In the genomic region with DNA sequence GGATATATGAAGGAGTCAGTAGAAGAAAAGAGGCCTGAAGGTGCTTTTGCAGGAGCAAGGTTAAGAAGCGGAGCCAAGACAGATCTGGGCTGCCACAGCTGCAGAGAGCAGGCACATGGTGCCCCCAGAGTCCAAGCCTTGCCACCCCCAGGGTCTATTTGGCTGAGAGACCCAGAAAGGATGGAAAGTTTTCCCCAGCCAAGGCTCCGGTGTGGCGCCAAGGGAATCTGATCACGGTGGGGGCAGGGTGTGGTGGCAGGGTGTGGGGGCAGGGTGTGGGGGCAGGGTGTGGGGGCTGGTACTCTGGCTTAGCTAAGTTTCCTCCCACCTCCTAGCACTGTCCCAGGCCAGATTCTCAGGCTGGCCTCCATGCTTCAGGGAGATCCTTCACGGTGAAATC, we compare ENCODE assay signal across 35 mouse cellular contexts. TPM values are rescaled to one million over a fixed set of nuclear protein-coding genes. Genes with fewer than 3 reads are reported as not detected.
A peak's percentile ranks its signal among the peaks of the same experiment; 100 is the strongest.
DNase-seq lines count a peak whose midpoint lies in the region; ATAC-seq and TF ChIP-seq lines count a peak whose summit lies in the region.
"Had no signal": no experiment of that assay in that cellular context is flagged by ENCODE, and none has a peak within 500 bp of the region (broad histone marks: within the 10 kb centered on the region; RNA-seq: fewer than 3 reads in every experiment).

No protein-coding gene starts in this region.

- no peak for TF ChIP-seq CTCF in heart, postnatal 0 days (IDR thresholded peaks at IDR 0.05; ENCODE audit: low read depth)

- WGBS in heart, embryonic 10.5 days, result 25% methylated on average over 5 of the region's 5 CpGs
- 31% methylated on average over 5 of the region's 5 CpGs for WGBS in heart, postnatal 0 days

- no peak for DNase-seq in heart, embryonic 10.5 days (ENCODE audit: low spot score)
- no peak for DNase-seq in heart, postnatal 14 days
- no peak for DNase-seq in heart, postnatal 0 days (ENCODE audit: low spot score)
- DNase-seq in heart, adult 8-10 months (ENCODE audit: low spot score), result no peak
- DNase-seq in gastrocnemius, postnatal 10 days, result peak; percentile 47
- DNase-seq in kidney, adult 18-20 months, result no peak
- no peak for DNase-seq in lung, postnatal 14 days
- DNase-seq: adrenal gland, postnatal 25 days; cerebellum, adult 2 months; cerebellum, postnatal 14 days; kidney, adult 8-10 months; kidney, postnatal 10 days; layer of hippocampus, postnatal 36 days; left cerebral cortex, postnatal 4 days; liver, embryonic 13.5 days; thymus, postnatal 4 days had no signal

- no peaks in the 10 kb centered on the region for H3K9me3 ChIP-seq in heart, embryonic 10.5 days
- no peaks in the 10 kb centered on the region for H3K9me3 ChIP-seq in heart, postnatal 0 days (replicated peaks; ENCODE audit: control insufficient read depth, low read length)
- H3K9me3 ChIP-seq: embryonic facial prominence, embryonic 12.5 days; forebrain, embryonic 10.5 days; forebrain, embryonic 15.5 days; hindbrain, embryonic 12.5 days; intestine, embryonic 15.5 days; limb, embryonic 15.5 days; liver, embryonic 13.5 days; midbrain, embryonic 13.5 days; neural tube, embryonic 13.5 days had no signal

- no peak overlapping the region for H3K4me2 ChIP-seq in heart, postnatal 0 days (ENCODE audit: low read depth, low read length)
- H3K4me2 ChIP-seq: embryonic facial prominence, embryonic 12.5 days; forebrain, embryonic 15.5 days; hindbrain, embryonic 12.5 days; intestine, embryonic 15.5 days; limb, embryonic 15.5 days; liver, embryonic 13.5 days; midbrain, embryonic 13.5 days; neural tube, embryonic 13.5 days had no signal

- TF ChIP-seq EP300 in heart, postnatal 0 days (IDR thresholded peaks at IDR 0.05; ENCODE audit: low read depth), result no peak

- intact Hi-C loops in heart, postnatal 14 days (cut with DNase I), result loop anchor here (2.0 kb wide), 1 partner anchor 64 kb away; no protein-coding TSS in a partner anchor

- H3K9ac ChIP-seq in heart, postnatal 0 days (replicated peaks; ENCODE audit: low read depth, low read length), result no peak overlapping the region
- H3K9ac ChIP-seq: embryonic facial prominence, embryonic 12.5 days; forebrain, embryonic 15.5 days; hindbrain, embryonic 12.5 days; intestine, embryonic 15.5 days; limb, embryonic 15.5 days; liver, embryonic 13.5 days; midbrain, embryonic 13.5 days; neural tube, embryonic 13.5 days had no signal

- H3K4me3 ChIP-seq in heart, embryonic 10.5 days, result 0 out of 2 replicates have a peak overlapping the region, but pooled peaks have one; percentile 32
- H3K4me3 ChIP-seq in heart, postnatal 0 days (ENCODE audit: low read depth, low read length), result no peak overlapping the region
- H3K4me3 ChIP-seq: embryonic facial prominence, embryonic 12.5 days; forebrain, embryonic 10.5 days; forebrain, embryonic 15.5 days; hindbrain, embryonic 12.5 days; intestine, embryonic 15.5 days; limb, embryonic 15.5 days; liver, embryonic 13.5 days; midbrain, embryonic 13.5 days; neural tube, embryonic 13.5 days had no signal

- H3K27ac ChIP-seq in heart, embryonic 10.5 days, result peak overlapping the region; percentile 82
- peak overlapping the region; percentile 83 for H3K27ac ChIP-seq in heart, postnatal 0 days (ENCODE audit: low read depth)
- H3K27ac ChIP-seq: embryonic facial prominence, embryonic 12.5 days; forebrain, embryonic 10.5 days; forebrain, embryonic 15.5 days; hindbrain, embryonic 12.5 days; hindbrain, postnatal 0 days; intestine, embryonic 15.5 days; limb, embryonic 15.5 days; liver, embryonic 13.5 days; macrophage; midbrain, embryonic 13.5 days; neural tube, embryonic 13.5 days had no signal

- H3K27me3 ChIP-seq in heart, embryonic 10.5 days (ENCODE audit: insufficient read depth, poor library complexity, severe bottlenecking), result no peaks in the 10 kb centered on the region
- H3K27me3 ChIP-seq in heart, postnatal 0 days (ENCODE audit: control insufficient read depth, insufficient read depth, low read length), result no peaks in the 10 kb centered on the region
- H3K27me3 ChIP-seq: embryonic facial prominence, embryonic 12.5 days; forebrain, embryonic 15.5 days; hindbrain, embryonic 12.5 days; intestine, embryonic 15.5 days; limb, embryonic 15.5 days; liver, embryonic 13.5 days; midbrain, embryonic 13.5 days; neural tube, embryonic 13.5 days; Patski had no signal

- H3K4me1 ChIP-seq in heart, embryonic 10.5 days, result peaks cover 67% of the 10 kb centered on the region
- peaks cover 15% of the 10 kb centered on the region; the same call in 1 of the 2 replicates for H3K4me1 ChIP-seq in heart, postnatal 0 days (ENCODE audit: control insufficient read depth, insufficient read depth)
- H3K4me1 ChIP-seq: forebrain, embryonic 15.5 days; midbrain, embryonic 13.5 days had no signal

- no peaks in the 10 kb centered on the region for H3K36me3 ChIP-seq in heart, embryonic 10.5 days
- no peaks in the 10 kb centered on the region for H3K36me3 ChIP-seq in heart, postnatal 0 days (replicated peaks; ENCODE audit: control insufficient read depth, insufficient read depth, low read length)
- H3K36me3 ChIP-seq: embryonic facial prominence, embryonic 12.5 days; forebrain, embryonic 10.5 days; forebrain, embryonic 15.5 days; hindbrain, embryonic 12.5 days; intestine, embryonic 15.5 days; limb, embryonic 15.5 days; liver, embryonic 13.5 days; midbrain, embryonic 13.5 days; neural tube, embryonic 13.5 days had no signal

- ATAC-seq in heart, postnatal 0 days (ENCODE audit: insufficient read depth, low read depth), result 0 out of 2 replicates have a peak, but pooled peaks have one; percentile 10
- ATAC-seq: forebrain, embryonic 15.5 days; hindbrain, postnatal 0 days; intestine, embryonic 15.5 days; midbrain, embryonic 13.5 days; Patski had no signal

RNA-seq across cellular contexts. Expression of gene Cd79b, which starts 14.0 kb away (rescaled TPM):
- polyA plus RNA-seq in heart, embryonic 10.5 days (2016; fragmentation: Nextera tagmentation; extraction: Ambion mirVana), result 0.39 and 0.87 TPM in 2 replicates
- total RNA-seq in heart, postnatal 14 days (2021), result 1 to 10 TPM; 1.8 to 2.0 TPM
- 0.19 and 2.2 TPM in 2 replicates for total RNA-seq in heart, postnatal 0 days (2014; rRNA removed; ENCODE audit: low replicate concordance)
- 1.2 and 1.3 TPM in 2 replicates for polyA plus RNA-seq in heart, postnatal 0 days (2015; fragmentation: Nextera tagmentation; extraction: Ambion mirVana)
- total RNA-seq in heart, adult 8-10 months (2022), result 1 to 10 TPM in 2 of 4 experiments, under 1 TPM in 2; 0.52 to 2.3 (median 1.0) TPM
- total RNA-seq in gastrocnemius, postnatal 10 days (2021), result 1 to 10 TPM in 1 of 2 experiments, under 1 TPM in 1; 0.80 to 2.8 TPM

RNA-seq across cellular contexts. Expression of gene Scn4a, which starts 24.6 kb away (rescaled TPM):
- polyA plus RNA-seq in heart, embryonic 10.5 days (2016; fragmentation: Nextera tagmentation; extraction: Ambion mirVana), result 0.20 and 0.44 TPM in 2 replicates
- 1 to 10 TPM; 6.8 to 7.9 TPM for total RNA-seq in heart, postnatal 14 days (2021)
- total RNA-seq in heart, postnatal 0 days (2014; rRNA removed; ENCODE audit: low replicate concordance), result 0.70 and 0.76 TPM in 2 replicates
- 0.23 and 0.51 TPM in 2 replicates for polyA plus RNA-seq in heart, postnatal 0 days (2015; fragmentation: Nextera tagmentation; extraction: Ambion mirVana)
- total RNA-seq in heart, adult 8-10 months (2022), result 10 to 100 TPM; 23.9 to 46.8 (median 31.4) TPM
- total RNA-seq in gastrocnemius, postnatal 10 days (2021), result 100 to 1,000 TPM; 137 to 145 TPM
- total RNA-seq: layer of hippocampus, postnatal 36 days; left cerebral cortex, postnatal 4 days had no signal
- polyA plus RNA-seq: forebrain, embryonic 10.5 days; forebrain, embryonic 15.5 days; hindbrain, embryonic 12.5 days; neural tube, embryonic 13.5 days; stomach, embryonic 14.5 days had no signal

RNA-seq across cellular contexts. Expression of gene Gh, which starts 26.9 kb away (rescaled TPM):
- polyA plus RNA-seq in heart, embryonic 10.5 days (2016; fragmentation: Nextera tagmentation; extraction: Ambion mirVana), result not detected in 2 replicates
- total RNA-seq in heart, postnatal 14 days (2021), result not detected
- total RNA-seq in heart, postnatal 0 days (2014; rRNA removed; ENCODE audit: low replicate concordance), result not detected in 2 replicates
- not detected in 2 replicates for polyA plus RNA-seq in heart, postnatal 0 days (2015; fragmentation: Nextera tagmentation; extraction: Ambion mirVana)
- not detected for total RNA-seq in heart, adult 8-10 months (2022)
- total RNA-seq in gastrocnemius, postnatal 10 days (2021), result not detected
- total RNA-seq: adrenal gland, postnatal 25 days; gastrocnemius, postnatal 36 days; hindbrain, postnatal 0 days; layer of hippocampus, postnatal 36 days; left cerebral cortex, postnatal 4 days; megakaryocyte-erythroid progenitor cell, adult 5-6 weeks; MEL had no signal
- polyA plus RNA-seq: cerebellum, adult 2 months; cortical plate, adult 2 months; embryonic facial prominence, embryonic 12.5 days; forebrain, embryonic 10.5 days; forebrain, embryonic 15.5 days; heart, embryonic 14.5 days; hindbrain, embryonic 12.5 days; hindbrain, postnatal 0 days; intestine, embryonic 15.5 days; limb, embryonic 15.5 days; liver, embryonic 13.5 days; lung, postnatal 0 days; macrophage; midbrain, embryonic 13.5 days; neural tube, embryonic 13.5 days; Patski; stomach, embryonic 14.5 days; testis, adult 2 months had no signal

RNA-seq across cellular contexts. Expression of gene Prr29, which starts 36.8 kb away (rescaled TPM):
- polyA plus RNA-seq in heart, embryonic 10.5 days (2016; fragmentation: Nextera tagmentation; extraction: Ambion mirVana), result 0.11 and 0.21 TPM in 2 replicates
- 1 to 10 TPM; 1.0 to 1.7 TPM for total RNA-seq in heart, postnatal 14 days (2021)
- total RNA-seq in heart, postnatal 0 days (2014; rRNA removed; ENCODE audit: low replicate concordance), result 0.50 TPM in 1 of 2 replicates, not detected in the other
- polyA plus RNA-seq in heart, postnatal 0 days (2015; fragmentation: Nextera tagmentation; extraction: Ambion mirVana), result 0.49 and 0.55 TPM in 2 replicates
- total RNA-seq in heart, adult 8-10 months (2022), result 1 to 10 TPM in 3 of 4 experiments, under 1 TPM in 1; 0.75 to 1.8 (median 1.5) TPM
- total RNA-seq in gastrocnemius, postnatal 10 days (2021), result 10 to 100 TPM; 11.4 to 11.5 TPM
- total RNA-seq: adrenal gland, postnatal 25 days; hindbrain, postnatal 0 days; layer of hippocampus, postnatal 36 days; left cerebral cortex, postnatal 4 days; megakaryocyte-erythroid progenitor cell, adult 5-6 weeks; MEL had no signal
- polyA plus RNA-seq: embryonic facial prominence, embryonic 12.5 days; forebrain, embryonic 10.5 days; forebrain, embryonic 15.5 days; hindbrain, embryonic 12.5 days; hindbrain, postnatal 0 days; liver, embryonic 13.5 days; macrophage; midbrain, embryonic 13.5 days; neural tube, embryonic 13.5 days; Patski had no signal

RNA-seq across cellular contexts. Expression of gene Tcam1, which starts 52.0 kb away (rescaled TPM):
- 0.18 and 0.40 TPM in 2 replicates for polyA plus RNA-seq in heart, embryonic 10.5 days (2016; fragmentation: Nextera tagmentation; extraction: Ambion mirVana)
- total RNA-seq in heart, postnatal 14 days (2021), result under 1 TPM in 1 of 2 experiments, not detected in 1; 0.07 TPM
- total RNA-seq in heart, postnatal 0 days (2014; rRNA removed; ENCODE audit: low replicate concordance), result not detected in 2 replicates
- 0.04 TPM in 1 of 2 replicates, not detected in the other for polyA plus RNA-seq in heart, postnatal 0 days (2015; fragmentation: Nextera tagmentation; extraction: Ambion mirVana)
- total RNA-seq in heart, adult 8-10 months (2022), result under 1 TPM in 1 of 4 experiments, not detected in 3; 0.08 TPM
- total RNA-seq in gastrocnemius, postnatal 10 days (2021), result under 1 TPM; 0.09 to 0.21 TPM
